In genomic region chr1:173345112-173345511, GRCm38 (mm10) we compare ENCODE assay signal across 28 mouse cellular contexts. TPM values are rescaled to one million over a fixed set of nuclear protein-coding genes. Genes with fewer than 3 reads are reported as not detected.
"Had no signal": no experiment of that assay in that cellular context is flagged by ENCODE, and none has a peak within 500 bp of the region (broad histone marks: within the 10 kb centered on the region; RNA-seq: fewer than 3 reads in every experiment).

No protein-coding gene starts in this region.

- H3K4me3 ChIP-seq: embryonic facial prominence, embryonic 10.5 days; embryonic facial prominence, embryonic 12.5 days; embryonic facial prominence, embryonic 13.5 days; embryonic facial prominence, embryonic 15.5 days; forebrain, embryonic 10.5 days; forebrain, embryonic 12.5 days; forebrain, embryonic 13.5 days; forebrain, embryonic 15.5 days; gastrocnemius, adult 2 months; heart, adult 2 months had no signal

- H3K9me3 ChIP-seq: embryonic facial prominence, embryonic 10.5 days; embryonic facial prominence, embryonic 12.5 days; embryonic facial prominence, embryonic 13.5 days; embryonic facial prominence, embryonic 15.5 days; forebrain, embryonic 10.5 days; forebrain, embryonic 12.5 days; forebrain, embryonic 13.5 days; forebrain, embryonic 15.5 days had no signal

- H3K9ac ChIP-seq: embryonic facial prominence, embryonic 12.5 days; embryonic facial prominence, embryonic 13.5 days; embryonic facial prominence, embryonic 15.5 days; forebrain, embryonic 12.5 days; forebrain, embryonic 13.5 days; forebrain, embryonic 15.5 days; forebrain, postnatal 0 days had no signal

- H3K36me3 ChIP-seq: embryonic facial prominence, embryonic 10.5 days; embryonic facial prominence, embryonic 12.5 days; embryonic facial prominence, embryonic 15.5 days; forebrain, embryonic 10.5 days had no signal

- DNase-seq: cerebellum, adult 8-10 months; cerebellum, adult 9-10 months; cerebellum, adult 9-11 months; cerebellum, postnatal 10 days; cerebellum, postnatal 14 days; cerebellum, postnatal 25 days; cerebellum, postnatal 36 days; embryo, embryonic 11 days; forebrain, postnatal 0 days; gastrocnemius, adult 2 months; gastrocnemius, postnatal 10 days; gastrocnemius, postnatal 14 days; gastrocnemius, postnatal 25 days; gastrocnemius, postnatal 36 days; heart, adult 11 months; heart, adult 18-20 months; heart, adult 2 months had no signal

- H3K27me3 ChIP-seq: embryonic facial prominence, embryonic 12.5 days; embryonic facial prominence, embryonic 13.5 days; embryonic facial prominence, embryonic 15.5 days; forebrain, embryonic 12.5 days; forebrain, embryonic 13.5 days; forebrain, embryonic 15.5 days had no signal

- ATAC-seq: forebrain, embryonic 13.5 days; forebrain, embryonic 14.5 days; forebrain, embryonic 15.5 days; forebrain, embryonic 16.5 days; forebrain, postnatal 0 days had no signal

- H3K4me2 ChIP-seq: embryonic facial prominence, embryonic 12.5 days; embryonic facial prominence, embryonic 13.5 days; embryonic facial prominence, embryonic 15.5 days; forebrain, embryonic 12.5 days; forebrain, embryonic 13.5 days; forebrain, embryonic 15.5 days had no signal

- H3K4me1 ChIP-seq: embryonic facial prominence, embryonic 15.5 days had no signal

- H3K27ac ChIP-seq: embryonic facial prominence, embryonic 10.5 days; embryonic facial prominence, embryonic 12.5 days; embryonic facial prominence, embryonic 13.5 days; embryonic facial prominence, embryonic 15.5 days; forebrain, embryonic 10.5 days; forebrain, embryonic 12.5 days; forebrain, embryonic 13.5 days; forebrain, embryonic 15.5 days; gastrocnemius, adult 2 months; heart, adult 2 months had no signal

RNA-seq across cellular contexts. Expression of gene Ackr1, which starts 11.6 kb away (rescaled TPM):
- total RNA-seq: granulocyte monocyte progenitor cell, adult 5-6 weeks had no signal
